Mouse (Mus musculus): ENCODE results near the gene Iqcf1.

DNA sequence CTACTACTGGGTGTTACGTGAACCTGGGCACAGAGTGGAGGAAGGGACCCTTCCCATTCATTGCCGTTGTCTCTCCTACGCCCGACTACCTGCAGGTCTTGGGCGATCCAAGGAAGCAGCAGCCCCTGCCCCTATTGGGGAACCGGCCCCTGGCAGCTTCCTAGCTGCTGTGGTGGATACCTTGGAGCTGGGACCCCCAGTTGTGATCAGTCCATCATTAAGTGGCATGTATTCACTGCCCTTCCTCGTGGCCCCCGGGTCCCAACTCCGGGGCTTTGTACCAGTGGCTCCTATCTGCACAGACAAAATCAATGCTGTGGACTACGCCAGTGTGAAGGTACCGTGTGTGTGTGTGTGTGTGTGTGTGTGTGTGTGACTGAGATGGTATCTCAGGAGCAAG lies 48.5 kb upstream of the Iqcf1 start:
- TF ChIP-seq GATA1 (IDR thresholded peaks at IDR 0.05; ENCODE audit: low read length) (no peak), TAL1 (IDR thresholded peaks at IDR 0.05; ENCODE audit: low read length) (no peak)

Measured in erythroblast, embryonic 14.5 days (primary cell).